Mouse (Mus musculus): ENCODE measurements around the gene Xrcc5. TPM values are rescaled to one million over a fixed set of nuclear protein-coding genes. Genes with fewer than 3 reads are reported as not detected.

Xrcc5 gene
- total and polyA plus RNA-seq, 3 experiments = 32.7 to 47.2 TPM; not detected in 1

DNA sequence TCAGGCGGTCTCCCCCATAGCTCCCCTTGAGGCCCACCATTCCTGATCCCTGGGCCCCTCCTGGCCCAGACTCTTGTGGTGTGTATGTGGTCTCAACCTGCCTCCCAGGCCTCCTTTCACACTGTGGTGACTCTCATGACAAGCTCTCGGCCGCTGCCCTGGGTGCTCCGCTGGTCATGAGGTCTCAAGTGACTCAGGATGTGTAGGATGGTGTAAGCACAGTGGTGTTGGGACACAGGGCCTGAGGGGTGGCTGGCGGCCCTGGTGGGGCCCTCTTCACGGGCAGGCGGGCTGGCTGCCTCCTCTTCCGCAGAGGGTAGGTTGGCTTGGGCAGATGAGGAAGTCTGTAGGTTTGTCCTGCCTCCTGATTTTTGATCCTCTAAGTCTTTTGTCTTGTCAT, 121.3 kb downstream of the Xrcc5 start:
- Histone ChIP-seq H3K27me3 (ENCODE audit: control insufficient read depth in 1 of 2, insufficient read depth in 2 of 2, low read length in 2 of 2) (no peaks in the 10 kb centered on the region), H3K79me2 (ENCODE audit: control insufficient read depth, insufficient read depth, low read length, poor library complexity) (no peaks in the 10 kb centered on the region), H3K9me3 (replicated peaks; ENCODE audit: insufficient read depth, low read length) (no peaks in the 10 kb centered on the region), H3K4me1 (ENCODE audit: control insufficient read depth in 1 of 2, insufficient read depth in 2 of 2, low read length in 2 of 2) (no peaks in the 10 kb centered on the region), H3K4me3 (ENCODE audit: control insufficient read depth in 1 of 2, insufficient read depth in 1 of 2, low read depth in 2 of 2, low read length in 2 of 2) (no peak overlapping the region), H3K9ac (ENCODE audit: control insufficient read depth, low read depth, low read length, poor library complexity, severe bottlenecking) (no peak overlapping the region), H3K36me3 (ENCODE audit: control insufficient read depth in 1 of 2, insufficient read depth in 2 of 2, low read length in 2 of 2) (no peaks in the 10 kb centered on the region), H3K27ac (ENCODE audit: control insufficient read depth, low read depth, low read length) (no peak overlapping the region)
- no peak for TF ChIP-seq TCF12 (IDR thresholded peaks at IDR 0.05; ENCODE audit: low read depth, low read length)
- DNase-seq (ENCODE audit: low read depth, low spot score) = no peak

GRCm38 (mm10) chr1:72429107-72429807, 122.0 kb downstream of the Xrcc5 start:
- Histone ChIP-seq H3K79me2 (ENCODE audit: control insufficient read depth, insufficient read depth, low read length, poor library complexity) (no peaks in the 10 kb centered on the region), H3K9ac (ENCODE audit: control insufficient read depth, low read depth, low read length, poor library complexity, severe bottlenecking) (no peak overlapping the region), H3K36me3 (ENCODE audit: control insufficient read depth in 1 of 2, insufficient read depth in 2 of 2, low read length in 2 of 2) (no peaks in the 10 kb centered on the region), H3K27me3 (ENCODE audit: control insufficient read depth in 1 of 2, insufficient read depth in 2 of 2, low read length in 2 of 2) (no peaks in the 10 kb centered on the region), H3K4me1 (ENCODE audit: control insufficient read depth in 1 of 2, insufficient read depth in 2 of 2, low read length in 2 of 2) (no peaks in the 10 kb centered on the region), H3K27ac (ENCODE audit: control insufficient read depth, low read depth, low read length) (no peak overlapping the region), H3K9me3 (replicated peaks; ENCODE audit: insufficient read depth, low read length) (no peaks in the 10 kb centered on the region), H3K4me3 (ENCODE audit: control insufficient read depth in 1 of 2, insufficient read depth in 1 of 2, low read depth in 2 of 2, low read length in 2 of 2) (no peak overlapping the region)
- DNase-seq (ENCODE audit: low read depth, low spot score) = no peak
- TF ChIP-seq MEF2A (IDR thresholded peaks at IDR 0.05; ENCODE audit: extremely low read depth, insufficient replicate concordance, low read depth, low read length, poor library complexity, severe bottlenecking) = no peak
- TF ChIP-seq CHD1 (IDR thresholded peaks at IDR 0.05; ENCODE audit: low read depth, low read length) = no peak
- no peak for TF ChIP-seq RCOR1 (IDR thresholded peaks at IDR 0.05; ENCODE audit: low read depth, low read length)
- no peak for TF ChIP-seq USF1 (IDR thresholded peaks at IDR 0.05; ENCODE audit: low read depth, low read length)
- TF ChIP-seq GATA1 (IDR thresholded peaks at IDR 0.05; ENCODE audit: low read depth, low read length) = no peak
- TF ChIP-seq E2F4 (IDR thresholded peaks at IDR 0.05; ENCODE audit: borderline replicate concordance, low read depth, low read length) = no peak
- no peak for TF ChIP-seq ZC3H11A (IDR thresholded peaks at IDR 0.05; ENCODE audit: low read depth, low read length)
- TF ChIP-seq ELF1 (IDR thresholded peaks at IDR 0.05; ENCODE audit: low read depth, low read length) = no peak
- no peak for TF ChIP-seq TAL1 (IDR thresholded peaks at IDR 0.05; ENCODE audit: low read length)
- no peak for TF ChIP-seq TBP (IDR thresholded peaks at IDR 0.05; ENCODE audit: low read depth, low read length)
- TF ChIP-seq BHLHE40 (IDR thresholded peaks at IDR 0.05; ENCODE audit: borderline replicate concordance, low read depth, low read length) = no peak
- no peak for TF ChIP-seq EP300 (IDR thresholded peaks at IDR 0.05; ENCODE audit: low read depth in 1 of 2, low read length in 2 of 2)

- Histone ChIP-seq H3K4me1 (ENCODE audit: control insufficient read depth in 1 of 2, insufficient read depth in 2 of 2, low read length in 2 of 2) (no peaks in the 10 kb centered on the region), H3K36me3 (ENCODE audit: control insufficient read depth in 1 of 2, insufficient read depth in 2 of 2, low read length in 2 of 2) (no peaks in the 10 kb centered on the region), H3K27ac (ENCODE audit: control insufficient read depth, low read depth, low read length) (no peak overlapping the region), H3K79me2 (ENCODE audit: control insufficient read depth, insufficient read depth, low read length, poor library complexity) (no peaks in the 10 kb centered on the region), H3K27me3 (ENCODE audit: control insufficient read depth in 1 of 2, insufficient read depth in 2 of 2, low read length in 2 of 2) (no peaks in the 10 kb centered on the region), H3K9me3 (replicated peaks; ENCODE audit: insufficient read depth, low read length) (no peaks in the 10 kb centered on the region), H3K9ac (ENCODE audit: control insufficient read depth, low read depth, low read length, poor library complexity, severe bottlenecking) (no peak overlapping the region), H3K4me3 (ENCODE audit: control insufficient read depth in 1 of 2, insufficient read depth in 1 of 2, low read depth in 2 of 2, low read length in 2 of 2) (no peak overlapping the region)
- no peak for TF ChIP-seq USF1 (IDR thresholded peaks at IDR 0.05; ENCODE audit: low read depth, low read length)
- no peak for TF ChIP-seq JUND (IDR thresholded peaks at IDR 0.05; ENCODE audit: low read depth, low read length)
- TF ChIP-seq SMC3 (IDR thresholded peaks at IDR 0.05; ENCODE audit: low read depth, low read length) = no peak
- TF ChIP-seq HCFC1 (IDR thresholded peaks at IDR 0.05; ENCODE audit: low read depth, low read length) = no peak
- no peak for TF ChIP-seq MXI1 (IDR thresholded peaks at IDR 0.05; ENCODE audit: low read depth, low read length)
- no peak for TF ChIP-seq ZMIZ1 (IDR thresholded peaks at IDR 0.05; ENCODE audit: low read depth, low read length)
- TF ChIP-seq E2F4 (IDR thresholded peaks at IDR 0.05; ENCODE audit: borderline replicate concordance, low read depth, low read length) = no peak
- TF ChIP-seq ELF1 (IDR thresholded peaks at IDR 0.05; ENCODE audit: low read depth, low read length) = no peak
- no peak for TF ChIP-seq EP300 (IDR thresholded peaks at IDR 0.05; ENCODE audit: low read depth in 1 of 2, low read length in 2 of 2)
- no peak for TF ChIP-seq RCOR1 (IDR thresholded peaks at IDR 0.05; ENCODE audit: low read depth, low read length)
- TF ChIP-seq TAL1 (IDR thresholded peaks at IDR 0.05; ENCODE audit: low read length) = no peak
- TF ChIP-seq SIN3A (IDR thresholded peaks at IDR 0.05; ENCODE audit: low read length) = no peak
- TF ChIP-seq KAT2A (conservative IDR thresholded peaks at IDR 0.05; ENCODE audit: low read depth, low read length) = no peak
- no peak for TF ChIP-seq MYB (IDR thresholded peaks at IDR 0.05; ENCODE audit: low read depth, low read length)
- no peak for TF ChIP-seq MAX (IDR thresholded peaks at IDR 0.05; ENCODE audit: low read length)
- no peak for DNase-seq (ENCODE audit: low read depth, low spot score)
These were observed 125.4 kb downstream of the Xrcc5 start for GRCm38 (mm10) chr1:72432579-72432978.

All from MEL (cell line).